Mouse (Mus musculus) CH12.LX (cell line): ENCODE measurements around the gene Fam19a2. TPM values are rescaled to one million over a fixed set of nuclear protein-coding genes. Genes with fewer than 3 reads are reported as not detected.

Experiments used
- DNase-seq: peaks from one replicate; pipeline ENCODE4 v3.0.0-alpha.2; 2013; ENCODE audit errors: extremely low read depth
- H3K27ac ChIP-seq: 2 replicates; pipeline ENCODE4 v1.5.1; 2012; ENCODE audit warnings: low read depth, mild to moderate bottlenecking, control low read depth, moderate library complexity; ENCODE audit not compliant: insufficient read depth
- H3K27me3 ChIP-seq: replicated peaks from 2 replicates; pipeline ENCODE3; 2012; ENCODE audit warnings: inconsistent platforms
- H3K36me3 ChIP-seq, 2 experiments: replicated peaks in 1 of 2; 2 replicates each; pipeline versions ENCODE3 to v1.6.1; 2012; ENCODE audit warnings: inconsistent platforms in 1 of 2, low read length in 1 of 2, mild to moderate bottlenecking in 1 of 2, mixed read lengths in 1 of 2, moderate library complexity in 1 of 2; ENCODE audit not compliant: control insufficient read depth in 1 of 2, insufficient read depth in 1 of 2
- H3K4me1 ChIP-seq, 2 experiments: 2 replicates each; pipeline ENCODE4 v1.6.1; 2012; ENCODE audit warnings: inconsistent platforms in 1 of 2, moderate library complexity in 1 of 2; ENCODE audit not compliant: insufficient read depth in 2 of 2, control insufficient read depth in 1 of 2
- H3K4me2 ChIP-seq: 2 replicates; pipeline ENCODE4 v1.6.1; 2012; ENCODE audit warnings: low read depth, mild to moderate bottlenecking, control low read depth; ENCODE audit not compliant: poor library complexity, insufficient read depth, severe bottlenecking
- H3K4me3 ChIP-seq, 3 experiments: fragments of 150-350 bp in 1 of 3; sonication (generic) in 1 of 3; replicated peaks in 1 of 3; 2 replicates each; pipeline versions ENCODE3 to v1.5.1; 2011 to 2012; ENCODE audit warnings: low read depth in 2 of 3, low read length in 2 of 3, mild to moderate bottlenecking in 2 of 3, moderate library complexity in 2 of 3, control low read depth in 1 of 3, improper control_type of control experiment in 1 of 3, inconsistent platforms in 1 of 3, mixed read lengths in 1 of 3; ENCODE audit not compliant: poor library complexity in 1 of 3
- H3K79me2 ChIP-seq: replicated peaks from 2 replicates; pipeline ENCODE4 v1.6.1; 2012; ENCODE audit warnings: mild to moderate bottlenecking, moderate library complexity; ENCODE audit not compliant: control insufficient read depth, poor library complexity, insufficient read depth, severe bottlenecking; ENCODE audit errors: extremely low read depth
- H3K9ac ChIP-seq: 2 replicates; pipeline ENCODE4 v1.6.1; 2012; ENCODE audit warnings: low read depth, mild to moderate bottlenecking, control low read depth, moderate library complexity; ENCODE audit not compliant: insufficient read depth
- H3K9me3 ChIP-seq: replicated peaks from 2 replicates; pipeline ENCODE3; 2012; ENCODE audit warnings: low read length, inconsistent platforms, mixed read lengths
- BHLHE40 ChIP-seq: IDR thresholded peaks from 2 replicates; pipeline ENCODE4 v1.6.1; 2011; ENCODE audit warnings: mild to moderate bottlenecking, low read depth, low read length, improper control_type of control experiment
- CTCF ChIP-seq, 2 experiments: IDR thresholded peaks in 1 of 2; conservative IDR thresholded peaks in 1 of 2; 2 replicates each; pipeline ENCODE4 v1.5.1; 2011 to 2012; ENCODE audit warnings: low read depth in 2 of 2, low read length in 2 of 2, improper control_type of control experiment in 1 of 2, inconsistent platforms in 1 of 2, mild to moderate bottlenecking in 1 of 2, moderate library complexity in 1 of 2
- E2F4 ChIP-seq: IDR thresholded peaks from 2 replicates; pipeline ENCODE4 v1.6.1; 2011; ENCODE audit warnings: low read depth, low read length, improper control_type of control experiment; ENCODE audit not compliant: insufficient replicate concordance
- ELF1 ChIP-seq: IDR thresholded peaks from 2 replicates; pipeline ENCODE4 v1.6.1; 2014; ENCODE audit warnings: low read depth, mild to moderate bottlenecking, inconsistent platforms, low read length, improper control_type of control experiment
- EP300 ChIP-seq: IDR thresholded peaks from 2 replicates; pipeline ENCODE4 v1.6.1; 2011; ENCODE audit warnings: low read length, improper control_type of control experiment
- ETS1 ChIP-seq: conservative IDR thresholded peaks from 2 replicates; pipeline ENCODE4 v1.6.1; 2012; ENCODE audit warnings: low read depth, mild to moderate bottlenecking, inconsistent platforms, low read length, improper control_type of control experiment, moderate library complexity
- JUND ChIP-seq: conservative IDR thresholded peaks from 2 replicates; pipeline ENCODE4 v1.6.1; 2011; ENCODE audit warnings: low read depth, low read length, improper control_type of control experiment
- MAX ChIP-seq: IDR thresholded peaks from 2 replicates; pipeline ENCODE4 v1.6.1; 2011; ENCODE audit warnings: low read length, improper control_type of control experiment
- MXI1 ChIP-seq: IDR thresholded peaks from 2 replicates; pipeline ENCODE4 v1.6.1; 2011; ENCODE audit warnings: mild to moderate bottlenecking, low read depth, low read length, improper control_type of control experiment
- NELFE ChIP-seq: IDR thresholded peaks from 2 replicates; pipeline ENCODE4 v1.6.1; 2011; ENCODE audit warnings: low read depth, low read length, improper control_type of control experiment
- NRF1 ChIP-seq: IDR thresholded peaks from 2 replicates; pipeline ENCODE4 v1.6.1; 2014; ENCODE audit warnings: low read depth, mild to moderate bottlenecking, inconsistent platforms, low read length, improper control_type of control experiment, moderate library complexity
- PAX5 ChIP-seq: IDR thresholded peaks from 2 replicates; pipeline ENCODE4 v1.6.1; 2012; ENCODE audit warnings: low read length, inconsistent platforms, mixed read lengths
- RAD21 ChIP-seq: IDR thresholded peaks from 2 replicates; pipeline ENCODE4 v1.6.1; 2011; ENCODE audit warnings: low read depth, mild to moderate bottlenecking, low read length, improper control_type of control experiment, moderate library complexity
- TBP ChIP-seq: conservative IDR thresholded peaks from 2 replicates; pipeline ENCODE4 v1.6.1; 2011; ENCODE audit warnings: low read depth, low read length, improper control_type of control experiment
- TCF12 ChIP-seq: IDR thresholded peaks from 2 replicates; pipeline ENCODE4 v1.6.1; 2014; ENCODE audit warnings: low read depth, mild to moderate bottlenecking, inconsistent platforms, low read length, improper control_type of control experiment
- USF1 ChIP-seq: IDR thresholded peaks from 2 replicates; pipeline ENCODE4 v1.6.1; 2014; ENCODE audit warnings: low read depth, mild to moderate bottlenecking, inconsistent platforms, low read length, improper control_type of control experiment
- ZC3H11A ChIP-seq: IDR thresholded peaks from 2 replicates; pipeline ENCODE4 v1.6.1; 2012; ENCODE audit warnings: low read depth, mild to moderate bottlenecking, inconsistent platforms, low read length, improper control_type of control experiment
- ZKSCAN1 ChIP-seq: IDR thresholded peaks from 2 replicates; pipeline ENCODE4 v1.6.1; 2012; ENCODE audit warnings: low read depth, inconsistent platforms, low read length, improper control_type of control experiment, borderline replicate concordance
- ZNF384 ChIP-seq: IDR thresholded peaks from 2 replicates; pipeline ENCODE4 v1.6.1; 2012; ENCODE audit warnings: low read depth, low read length, improper control_type of control experiment, inconsistent platforms
- dilution Hi-C: fragments of 300-500 bp; cut with MboI; formaldehyde crosslinking; loops from 2 replicates; pipeline ENCODE4 v1.14.3; 2020; ENCODE audit warnings: low sequenced_read_pairs; ENCODE audit not compliant: extremely low pct_unique_long_range_greater_than_20kb, extremely low pct_ligation_motif_present
- in situ Hi-C: fragments of 300-500 bp; cut with MboI; formaldehyde crosslinking; loops from 3 replicates; pipeline ENCODE4 v1.14.3; 2019; ENCODE audit warnings: low sequenced_read_pairs, low pct_ligation_motif_present, low pct_unique_long_range_greater_than_20kb, mixed read lengths
- polyA plus RNA-seq: library from polyadenylated mRNA; unstranded; fragments of >175 nt; gene quantifications from 2 replicates; pipeline ENCODE4 v1.2.1, GENCODE M21; 2012; ENCODE audit warnings: low read depth; ENCODE audit not compliant: insufficient read length
- total RNA-seq, 2 experiments: library from RNA; depleted of rRNA; stranded (reverse); fragments of 300-350 nt in 1 of 2; fragments of >200 nt in 1 of 2; gene quantifications; 2 replicates each; pipeline ENCODE4 v1.2.3; 2012 to 2014

Gene Fam19a2
- total and polyA plus RNA-seq, 3 experiments = not detected

DNA sequence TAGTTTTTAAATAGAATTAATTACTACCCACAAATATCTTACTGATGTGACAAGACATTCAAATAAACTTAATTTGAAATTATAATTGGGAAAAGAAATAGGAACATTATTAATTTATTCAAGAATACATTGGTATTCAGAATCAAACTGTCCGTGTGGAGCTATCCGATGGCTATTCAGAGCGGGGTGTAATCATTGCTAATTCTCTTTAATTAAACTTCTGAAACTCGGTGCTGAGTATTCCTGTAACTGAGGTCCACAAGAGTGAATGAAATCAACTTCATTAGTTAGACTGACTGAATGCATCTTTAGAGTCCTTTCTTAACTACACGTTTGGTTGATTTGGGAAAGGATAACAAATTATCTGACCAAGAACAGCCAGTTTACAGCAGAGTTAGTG, 372.9 kb downstream of the Fam19a2 start:
- Histone ChIP-seq H3K27ac (no peak overlapping the region), H3K9me3 (peaks cover 27% of the 10 kb centered on the region), H3K79me2 (no peaks in the 10 kb centered on the region), H3K4me2 (no peak overlapping the region), H3K27me3 (no peaks in the 10 kb centered on the region), H3K9ac (no peak overlapping the region), H3K36me3 (no peaks in the 10 kb centered on the region), H3K4me3 (no peak overlapping the region), H3K4me1 (no peaks in the 10 kb centered on the region)
- dilution Hi-C loops (no loop called here), in situ Hi-C loops (no loop called here)
- no peak for DNase-seq
- no peak for TF ChIP-seq TCF12
- no peak for TF ChIP-seq ETS1

DNA sequence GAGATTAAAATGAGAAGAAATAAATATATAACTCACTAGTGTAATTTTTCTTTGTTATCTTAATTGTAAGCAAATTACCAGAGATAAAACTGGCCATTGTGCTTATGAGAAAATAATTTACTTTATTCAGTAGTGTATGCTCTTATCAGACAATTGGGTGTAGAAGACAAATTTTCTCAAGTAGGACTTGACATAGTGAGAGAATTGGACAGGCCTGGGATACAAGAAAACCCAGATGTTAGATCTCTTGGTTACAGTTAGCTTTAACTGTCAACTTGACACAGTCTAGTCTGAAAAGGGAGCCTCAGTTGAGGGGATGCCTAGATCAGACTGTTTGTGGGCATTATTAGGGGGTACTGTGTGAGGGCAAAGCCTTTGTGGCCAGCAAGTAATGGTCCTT, 373.7 kb downstream of the Fam19a2 start:
- H3K4me1 ChIP-seq = no peaks in the 10 kb centered on the region
- DNase-seq = no peak
- no peaks in the 10 kb centered on the region for H3K36me3 ChIP-seq
- dilution Hi-C loops = no loop called here
- H3K79me2 ChIP-seq = no peaks in the 10 kb centered on the region
- TF ChIP-seq BHLHE40 (no peak), NRF1 (no peak), NELFE (no peak), USF1 (no peak), ZC3H11A (no peak), MAX (no peak), JUND (no peak), RAD21 (no peak), ZKSCAN1 (no peak), ZNF384 (no peak), CTCF (conservative IDR thresholded peaks at IDR 0.05 in 1 of 2, IDR thresholded peaks at IDR 0.05 in 1 of 2; ENCODE audit: low read depth in 2 of 2, low read length in 2 of 2) (no peak), EP300 (no peak), ELF1 (no peak), E2F4 (no peak), PAX5 (no peak), TBP (no peak), MXI1 (no peak)
- H3K9me3 ChIP-seq = peaks cover 24% of the 10 kb centered on the region
- no peak overlapping the region for H3K27ac ChIP-seq
- no peak overlapping the region for H3K4me2 ChIP-seq
- in situ Hi-C loops = no loop called here
- no peaks in the 10 kb centered on the region for H3K27me3 ChIP-seq
- H3K4me3 ChIP-seq = no peak overlapping the region
- no peak overlapping the region for H3K9ac ChIP-seq
